Mouse (Mus musculus) liver, adult 2 months (tissue): ENCODE results near the gene Rhox2g.
"Not testable (repeated sequence)": the region's sequence is repeated elsewhere in the genome, so short reads cannot be mapped to it uniquely, and the experiment has no call there.

Experiments used
- CTCF ChIP-seq: fragments of 200-500 bp; IDR thresholded peaks from 2 replicates; pipeline ENCODE4 v1.5.1; 2011; ENCODE audit warnings: low read depth, low read length, control low read depth
- POLR2A ChIP-seq: fragments of 200-500 bp; IDR thresholded peaks from 2 replicates; pipeline ENCODE4 v1.6.1; 2011; ENCODE audit warnings: low read length, control low read depth; ENCODE audit not compliant: insufficient read depth; ENCODE audit errors: extremely low read depth

DNA sequence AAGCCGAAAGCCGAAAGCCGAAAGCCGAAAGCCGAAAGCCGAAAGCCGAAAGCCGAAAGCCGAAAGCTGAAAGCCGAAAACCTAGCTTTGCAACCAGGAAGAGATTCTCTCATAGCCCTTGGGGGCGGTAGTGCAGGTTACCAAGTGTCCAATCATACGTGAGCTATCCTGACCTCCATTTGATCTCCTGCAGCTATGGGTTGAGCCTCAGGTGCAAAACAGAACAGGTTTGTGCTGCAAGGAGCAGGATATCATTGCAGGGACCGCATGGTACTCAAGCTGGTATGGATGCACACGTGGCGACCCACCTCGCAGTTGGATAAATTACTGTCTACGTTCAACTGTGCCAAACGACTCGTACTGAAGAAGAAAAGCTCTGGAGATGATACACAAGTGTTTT, 35.7 kb downstream of the Rhox2g start, which contains the start of gene Rhox4f:
- TF ChIP-seq POLR2A, CTCF: not testable (repeated sequence)
